Mouse (Mus musculus) kidney, postnatal 10 days (tissue): ENCODE measurements at regions not wholly inside any gene's neighbourhood (a gene's known extent, or its start where the extent isn't known, plus 50 kb on each side); places are given as distances from the start of the nearest gene placed in this dataset.

ENCODE experiments used
- DNase-seq: peaks from one replicate; pipeline ENCODE4 v3.0.0; 2021; ENCODE audit warnings: mixed read lengths

DNA sequence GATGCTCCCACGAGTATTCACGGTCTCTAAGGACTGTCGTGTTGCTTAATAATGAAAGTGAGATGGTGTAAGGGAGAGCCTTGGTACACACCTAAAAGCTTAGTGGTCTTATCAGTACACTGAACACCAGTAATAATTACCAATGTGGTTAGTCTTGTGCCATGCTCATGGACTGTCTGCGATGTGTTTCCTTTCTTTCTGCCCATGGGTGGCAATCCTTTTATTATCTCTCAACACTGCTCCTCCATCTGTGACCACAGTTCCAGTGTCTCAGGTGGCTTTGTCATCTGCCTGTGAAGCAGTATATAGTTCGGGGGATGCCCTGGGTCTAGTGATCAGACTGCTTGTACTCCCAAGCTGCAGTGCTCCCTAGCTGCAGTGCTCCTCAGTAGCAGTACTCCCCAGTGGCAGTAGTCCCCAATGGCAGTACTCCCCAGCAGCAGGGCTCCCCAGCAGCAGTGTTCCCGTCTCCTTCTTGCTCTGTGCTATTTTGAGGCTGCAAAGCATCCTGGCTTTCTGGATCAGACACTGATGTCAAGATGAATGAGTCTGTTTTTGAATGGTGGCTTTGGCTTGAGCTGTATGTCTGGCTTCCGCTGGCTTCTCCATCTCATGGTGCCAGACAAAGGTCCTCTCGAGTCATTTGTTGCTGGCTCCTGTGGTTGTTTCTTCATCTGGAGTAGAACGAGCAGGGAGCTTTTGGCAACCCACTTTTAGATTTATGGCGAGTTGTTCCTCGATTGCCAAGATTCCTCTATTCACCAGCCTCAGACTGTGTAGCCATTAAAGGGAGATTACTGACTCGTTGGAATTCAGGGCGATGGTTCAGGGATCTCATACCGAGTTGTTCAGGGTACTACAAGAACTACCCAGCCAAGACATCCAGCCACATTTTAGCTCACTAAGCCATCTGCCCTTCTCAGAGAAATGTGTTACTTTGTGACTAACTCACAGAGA, 88.4 kb upstream of the Plxnc1 start:
- peak; percentile 30 for DNase-seq

DNA sequence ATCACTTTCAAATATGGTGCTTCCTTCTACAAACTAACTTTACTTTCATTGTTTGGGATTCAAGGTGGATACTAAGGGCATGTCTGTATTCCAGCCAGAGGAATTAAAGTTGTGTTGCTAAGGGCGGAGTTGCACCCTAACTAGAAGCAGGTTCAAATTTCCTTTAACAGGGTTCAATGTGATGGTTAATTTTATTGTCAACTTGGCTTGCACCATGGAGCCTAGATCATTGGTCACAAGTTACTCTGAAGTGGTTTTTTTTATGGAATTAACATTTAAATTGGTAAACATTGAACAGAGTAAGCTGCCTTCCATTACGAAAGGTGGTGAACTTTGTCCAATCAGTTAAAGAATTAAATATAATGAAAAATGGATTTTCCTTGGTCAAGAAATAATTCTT, 86.7 kb upstream of the Plxnc1 start:
- no peak for DNase-seq

DNA sequence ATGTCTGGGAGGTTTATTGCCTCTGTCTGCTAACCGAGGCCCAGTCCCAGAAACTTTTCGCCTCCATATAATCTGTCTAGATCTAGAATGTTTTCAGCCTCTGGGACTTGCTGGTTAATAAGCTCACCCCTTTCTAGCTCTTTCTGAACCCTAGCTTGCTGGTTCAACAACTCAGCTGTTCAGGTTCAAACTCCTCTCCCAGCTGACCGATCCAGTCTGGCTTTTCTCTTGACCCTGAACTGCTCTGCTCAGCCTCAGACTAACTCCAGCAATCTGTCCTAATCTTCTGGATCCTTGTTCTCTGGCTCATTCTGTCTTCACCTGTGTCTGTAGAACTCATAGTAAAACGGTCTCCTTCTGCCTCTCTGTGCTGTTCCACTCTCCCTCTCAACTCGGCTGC, 86.2 kb upstream of the Plxnc1 start:
- DNase-seq, result no peak

DNA sequence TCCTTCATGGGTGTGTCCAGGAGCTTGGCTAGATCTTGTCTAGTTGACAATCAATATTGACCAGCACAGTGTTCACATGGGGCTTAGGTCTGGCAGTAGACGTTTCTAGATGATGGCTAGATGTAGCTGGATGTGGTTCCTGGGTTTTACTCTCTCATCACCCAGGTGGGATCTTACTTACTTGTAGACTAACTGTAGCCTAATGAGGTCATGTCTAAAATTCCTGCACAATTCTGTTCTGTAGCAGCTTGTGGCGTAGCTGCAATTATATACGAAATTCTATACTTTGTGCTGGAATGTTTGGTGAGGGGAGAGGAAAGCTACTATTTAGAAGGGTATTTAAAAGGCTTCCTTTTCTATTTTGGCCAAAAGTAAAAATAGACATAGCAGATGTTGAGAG, 84.9 kb upstream of the Plxnc1 start:
- no peak for DNase-seq

DNA sequence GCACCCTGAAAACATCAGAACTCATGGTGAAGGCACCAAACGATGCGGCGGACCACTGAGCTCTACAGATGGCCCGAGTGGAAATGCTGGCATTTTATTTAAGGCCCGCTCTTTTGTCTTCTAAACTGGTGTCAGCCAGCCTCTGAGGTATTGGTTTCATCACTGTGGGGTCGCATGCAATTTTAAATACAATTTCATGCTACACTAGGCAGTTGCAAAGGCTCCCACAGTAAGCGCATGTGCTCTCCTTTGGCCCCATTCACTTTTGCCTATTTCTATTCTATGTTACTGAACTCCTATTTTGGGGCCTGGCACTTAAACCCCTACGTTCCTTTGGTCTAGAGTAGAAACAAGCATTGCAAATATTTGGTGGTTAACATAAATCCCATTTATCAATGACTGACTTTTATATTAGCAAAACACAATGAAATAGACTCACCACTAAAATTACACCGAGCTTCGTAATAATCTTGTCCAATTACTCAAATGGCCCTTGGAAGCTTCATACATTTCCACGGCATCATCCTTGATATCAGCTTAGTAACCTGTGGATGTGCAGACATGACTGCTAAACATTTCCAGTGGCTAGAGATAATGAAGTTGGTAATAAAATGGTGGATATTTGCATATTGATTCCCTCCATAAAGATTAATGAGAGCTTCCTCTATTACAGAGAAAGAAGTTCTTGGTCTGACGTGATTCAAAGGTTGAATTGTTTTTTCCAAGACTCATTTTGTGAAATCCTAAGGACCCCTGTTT, 81.1 kb upstream of the Plxnc1 start:
- no peak for DNase-seq

DNA sequence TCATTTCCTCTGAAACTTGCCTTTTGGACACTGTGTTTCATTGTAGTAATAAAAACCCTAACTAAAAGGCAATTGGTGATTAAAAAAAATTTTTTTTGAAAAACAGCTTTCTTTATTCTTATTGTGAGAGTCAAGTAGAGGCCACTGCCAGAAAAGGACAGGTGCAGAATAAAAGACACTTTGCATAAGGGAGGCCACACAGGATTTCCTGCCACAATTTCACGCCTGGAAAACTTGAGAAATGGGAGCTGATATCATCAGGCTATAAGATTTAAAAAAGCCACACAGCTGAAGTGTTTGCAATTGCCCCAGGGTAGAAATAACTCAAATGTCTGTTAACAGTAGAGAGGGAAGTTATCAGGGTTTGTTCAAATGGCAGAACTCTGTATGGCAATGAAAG, 76.6 kb upstream of the Plxnc1 start:
- no peak for DNase-seq

DNA sequence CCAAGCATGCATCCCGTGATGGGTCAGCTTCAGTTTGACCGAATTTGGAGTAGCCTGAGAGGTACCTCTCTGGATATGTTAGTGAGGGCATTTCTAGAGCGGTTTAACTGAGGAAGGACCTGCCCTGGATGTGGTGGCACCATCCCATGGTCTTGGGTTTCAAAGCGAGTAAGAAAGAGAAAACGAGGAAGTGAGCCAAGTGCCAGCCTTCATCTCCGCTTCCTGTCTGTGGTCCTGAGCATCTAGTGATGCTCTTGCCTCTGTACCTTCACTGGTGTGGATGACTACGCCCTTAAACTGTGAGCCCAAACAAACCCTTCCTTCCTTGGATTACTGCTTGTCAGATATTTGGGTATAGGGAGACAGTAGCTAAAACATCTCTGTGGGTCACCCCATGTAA, 72.3 kb upstream of the Plxnc1 start:
- DNase-seq, result no peak

DNA sequence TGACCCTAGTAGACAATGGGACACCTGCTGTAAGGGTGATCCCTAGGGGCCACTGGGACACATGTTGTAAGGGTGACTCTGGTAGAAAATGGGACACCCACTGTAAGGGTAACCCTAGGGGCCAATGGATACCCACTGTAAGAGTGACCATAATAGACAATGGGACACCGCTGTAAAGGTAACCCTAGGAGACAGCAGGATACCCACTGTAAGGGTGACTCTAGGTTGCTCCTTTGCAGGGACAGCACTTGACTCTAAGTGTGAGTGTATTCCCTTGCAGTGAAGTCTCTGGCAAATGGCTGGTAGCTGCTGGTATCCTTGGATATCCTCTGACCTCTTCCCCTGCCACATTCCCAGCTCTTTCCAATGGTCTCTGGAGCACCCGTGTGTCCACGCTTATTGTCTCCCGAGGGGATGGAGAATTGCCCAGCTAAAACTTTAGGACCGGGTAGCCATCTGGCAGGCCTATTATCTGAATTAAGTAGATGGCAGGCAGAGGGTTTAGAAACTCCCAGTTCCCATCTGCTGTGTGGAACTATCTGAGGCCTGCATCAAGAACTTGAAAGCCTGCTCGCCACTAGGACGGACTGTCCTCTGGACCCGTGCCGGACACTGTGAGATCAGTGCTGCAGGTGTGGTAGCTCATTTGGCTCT, 70.8 kb upstream of the Plxnc1 start:
- DNase-seq, result no peak

DNA sequence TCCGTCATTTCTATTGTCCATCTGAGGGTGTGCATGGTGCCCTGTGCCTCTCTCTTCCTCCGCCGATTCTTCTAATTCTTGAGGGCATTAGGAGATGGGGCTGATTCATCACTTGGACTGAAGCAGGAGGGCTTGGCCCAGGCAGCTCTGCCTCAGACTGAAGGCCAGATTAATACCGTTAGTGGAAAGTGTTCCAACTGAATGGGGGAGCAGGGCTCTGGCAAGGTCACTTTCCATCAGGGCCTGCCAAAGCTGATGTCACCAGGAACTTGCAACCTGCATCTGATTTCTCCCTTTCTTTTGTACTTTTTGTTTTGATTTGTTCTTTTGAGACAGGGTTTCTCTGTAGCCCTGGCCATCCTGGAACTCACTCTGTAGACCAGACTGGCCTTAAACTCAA, 69.3 kb upstream of the Plxnc1 start:
- no peak for DNase-seq

DNA sequence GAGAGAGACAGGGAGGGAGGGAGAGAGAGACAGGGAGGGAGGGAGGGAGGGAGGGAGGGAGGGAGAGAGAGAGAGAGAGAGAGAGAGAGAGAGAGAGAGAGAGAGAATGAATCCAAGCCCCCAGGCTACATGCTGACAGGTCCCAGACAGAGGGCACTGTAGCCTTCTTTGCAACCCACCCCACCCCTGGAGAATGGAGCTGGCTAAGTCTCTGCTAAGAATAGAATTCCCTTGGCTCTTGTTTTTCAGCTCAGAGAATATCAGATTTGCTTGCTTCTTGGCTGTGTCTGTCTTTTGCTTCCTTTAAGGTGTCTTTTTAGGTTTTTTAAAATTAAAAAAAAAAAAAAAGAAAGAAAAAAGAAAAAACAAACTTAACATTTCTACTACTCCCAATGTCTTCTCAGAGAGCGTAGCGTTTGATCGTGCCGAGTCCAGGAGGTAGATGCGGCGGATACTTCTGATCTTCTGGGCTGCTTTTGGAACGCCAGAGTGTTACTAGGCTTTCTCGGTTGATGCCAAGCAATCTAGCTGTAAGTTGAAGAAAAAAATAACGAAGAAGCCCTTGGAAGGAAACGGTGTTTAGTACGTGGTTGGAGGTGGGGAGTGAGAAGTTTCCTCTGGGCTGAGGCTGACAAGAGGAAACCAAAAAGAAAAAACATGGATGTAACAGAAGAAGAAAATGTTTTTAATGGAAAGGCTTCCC, 68.7 kb upstream of the Plxnc1 start:
- DNase-seq, result no peak

DNA sequence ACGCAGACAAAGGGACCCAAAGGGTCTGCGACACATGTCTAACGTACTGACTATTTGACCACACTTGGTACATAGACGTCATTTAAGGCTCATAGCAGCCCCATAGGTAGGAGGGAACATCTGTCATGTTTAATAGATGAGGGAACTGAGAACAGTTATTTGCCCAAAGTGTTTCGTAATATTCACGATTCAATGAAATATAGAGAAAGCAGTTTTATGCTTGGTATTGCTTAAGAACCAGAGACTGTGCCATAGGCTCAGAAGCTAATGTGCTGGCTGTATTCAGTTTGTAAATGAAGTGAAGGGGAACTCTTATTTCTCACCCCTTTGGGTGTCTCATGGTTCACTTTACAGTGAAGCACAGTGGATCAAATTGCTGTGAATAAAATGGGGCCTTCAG, 65.7 kb upstream of the Plxnc1 start:
- DNase-seq, result no peak

DNA sequence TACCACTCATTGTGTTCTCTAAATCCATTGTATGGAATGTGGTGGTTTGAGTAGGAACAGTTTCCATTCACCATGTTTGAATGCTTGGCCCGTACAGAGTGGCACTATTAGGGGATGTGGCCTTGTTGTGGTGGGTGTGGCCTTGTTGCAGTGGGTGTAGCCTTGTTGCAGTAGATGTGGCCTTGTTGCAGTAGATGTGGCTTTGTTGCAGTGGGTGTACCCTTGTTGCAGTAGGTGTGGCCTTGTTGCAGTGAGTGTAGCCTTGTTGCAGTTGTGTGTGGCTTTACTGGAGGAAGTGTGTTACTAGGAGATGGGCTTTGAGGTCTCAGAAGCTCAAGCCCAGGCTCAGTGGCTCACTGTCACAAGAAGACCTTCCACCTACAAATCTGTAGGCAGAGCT, 64.4 kb upstream of the Plxnc1 start:
- DNase-seq, result no peak

DNA sequence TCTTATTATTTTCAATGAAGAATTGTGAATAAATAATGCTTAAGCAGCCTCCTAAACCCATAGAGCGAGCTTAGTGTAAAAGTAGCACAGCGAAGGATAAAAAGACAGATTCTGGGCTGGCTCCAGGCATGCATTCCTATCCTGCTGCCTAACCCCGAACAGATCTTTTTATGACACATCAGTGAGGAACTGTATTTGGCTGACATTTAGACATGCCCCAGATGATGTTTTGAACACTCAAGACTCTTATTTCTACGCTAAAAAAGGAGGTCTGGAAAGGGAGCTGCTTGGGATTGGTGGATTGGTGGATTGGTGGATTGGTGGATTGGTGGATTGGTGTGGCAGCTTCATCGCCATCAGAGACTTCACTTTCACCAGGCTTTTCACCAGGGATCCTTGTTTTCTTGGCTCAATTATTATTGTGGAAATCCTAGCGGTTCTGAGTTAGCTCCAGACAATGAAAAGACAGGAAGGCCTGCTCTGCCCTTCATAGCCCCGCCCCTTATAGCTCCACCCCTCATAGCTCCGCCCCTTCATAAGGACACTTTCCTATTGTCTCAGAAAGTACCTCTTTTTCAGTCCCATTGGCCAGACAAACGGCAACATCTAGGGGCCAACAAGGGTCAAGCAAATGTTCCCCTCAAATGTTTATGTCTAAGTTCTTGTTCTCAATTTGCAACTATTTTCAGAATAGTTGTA, 59.6 kb upstream of the Plxnc1 start:
- peak; percentile 59 for DNase-seq

DNA sequence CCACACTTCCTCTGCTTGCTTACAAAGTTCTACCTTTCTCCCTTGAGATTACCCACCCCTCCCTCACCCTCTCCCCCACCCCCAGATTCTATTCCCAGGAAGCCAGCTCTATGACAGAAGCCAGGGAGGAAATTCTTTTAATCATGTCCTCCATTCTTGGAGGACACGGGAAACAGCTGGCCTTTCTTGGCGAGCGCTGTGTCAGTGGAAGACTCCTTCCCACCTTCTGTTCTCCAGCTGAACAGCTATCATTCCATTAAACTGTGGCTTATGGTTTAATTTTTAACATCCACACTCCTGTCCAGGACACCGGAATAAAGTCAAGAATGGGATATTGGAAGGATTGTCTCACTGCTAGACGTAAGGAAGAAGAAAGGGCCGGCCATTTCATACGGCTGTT, 59.0 kb upstream of the Plxnc1 start:
- peak; percentile 70 for DNase-seq

DNA sequence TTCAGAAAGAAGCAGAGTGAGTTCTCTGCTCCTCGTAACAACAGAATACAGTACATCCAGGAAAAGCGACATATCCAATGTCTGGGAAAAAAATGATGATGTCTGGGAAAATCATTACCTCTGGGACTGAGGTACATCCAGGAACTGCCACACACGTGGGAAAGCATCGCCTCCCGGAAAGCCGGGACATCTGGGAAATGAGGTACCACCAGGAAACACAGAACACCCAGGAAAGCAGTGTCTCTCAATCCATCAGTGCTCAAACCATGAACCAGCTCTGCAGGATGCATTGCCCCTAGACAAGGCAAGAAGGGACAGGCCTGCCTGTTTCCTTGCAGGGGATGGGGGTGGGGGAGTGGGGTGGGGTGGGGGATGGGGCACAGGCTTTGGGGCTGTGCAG, 57.0 kb upstream of the Plxnc1 start:
- no peak for DNase-seq

DNA sequence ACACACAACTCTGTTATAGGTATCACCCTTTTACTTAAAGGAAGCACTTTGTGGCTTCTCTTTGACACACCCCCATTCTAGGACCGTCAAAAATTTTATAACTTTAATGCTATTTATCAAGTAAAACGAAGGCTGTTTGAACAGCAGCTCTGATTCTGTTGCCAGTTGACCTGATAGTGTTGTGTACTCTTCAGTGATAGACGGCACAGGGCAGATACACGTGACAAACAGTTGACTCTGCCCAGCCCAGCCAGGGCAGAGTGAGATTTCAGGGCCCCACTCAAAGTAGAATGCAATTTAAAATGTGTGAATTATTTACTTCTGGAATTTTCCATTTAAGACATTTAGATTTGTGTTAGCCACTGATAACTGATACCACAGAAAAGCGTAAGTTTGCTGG, 55.1 kb upstream of the Plxnc1 start:
- no peak for DNase-seq
